Mouse (Mus musculus) cerebellum, adult (tissue): ENCODE measurements around the gene Gm6377.

Experiments
- ATAC-seq: cut with Nextera tagmentation; 2 replicates; pipeline ENCODE4 v1.9.2; 2017; ENCODE audit warnings: mild to moderate bottlenecking, moderate library complexity, mixed read lengths; ENCODE audit not compliant: insufficient number of reproducible peaks, low FRiP score, low TSS enrichment

The Gm6377 gene

GRCm38 (mm10) chrX:109196468-109196867 lies at the start of gene Gm6377:
Gene Gm6377, plus strand, starts transcription at chrX:109196756.
- ATAC-seq: no peak

- no peak for ATAC-seq
Measured at GRCm38 (mm10) chrX:109147108-109147507, 49.4 kb upstream of the Gm6377 start.

- ATAC-seq: no peak
Measured at GRCm38 (mm10) chrX:109151228-109151627, 45.3 kb upstream of the Gm6377 start.

- ATAC-seq: no peak
Measured at GRCm38 (mm10) chrX:109160326-109160725, 36.2 kb upstream of the Gm6377 start.

- no peak for ATAC-seq
Measured at GRCm38 (mm10) chrX:109160901-109161300, 35.7 kb upstream of the Gm6377 start.

GRCm38 (mm10) chrX:109175038-109175437 lies 21.5 kb upstream of the Gm6377 start:
- ATAC-seq: no peak

- no peak for ATAC-seq
Measured at GRCm38 (mm10) chrX:109175470-109175869, 21.1 kb upstream of the Gm6377 start.

GRCm38 (mm10) chrX:109184706-109185478 lies 11.7 kb upstream of the Gm6377 start:
- ATAC-seq: no peak

GRCm38 (mm10) chrX:109189607-109190006 lies 6.9 kb upstream of the Gm6377 start:
- ATAC-seq: no peak

- ATAC-seq: no peak
Measured at GRCm38 (mm10) chrX:109190969-109191368, 5.6 kb upstream of the Gm6377 start.

- no peak for ATAC-seq
Measured at GRCm38 (mm10) chrX:109191436-109191835, 5.1 kb upstream of the Gm6377 start.

- ATAC-seq: no peak
Measured at GRCm38 (mm10) chrX:109207843-109208242, 11.3 kb downstream of the Gm6377 start.

- ATAC-seq: no peak
Measured at GRCm38 (mm10) chrX:109228720-109229119, 32.2 kb downstream of the Gm6377 start.

- ATAC-seq: no peak
Measured at GRCm38 (mm10) chrX:109235383-109236036, 39.0 kb downstream of the Gm6377 start.

GRCm38 (mm10) chrX:109238163-109238562 lies 41.6 kb downstream of the Gm6377 start:
- ATAC-seq: no peak
